Mouse (Mus musculus): ENCODE measurements around the gene Psma7. TPM values are rescaled to one million over a fixed set of nuclear protein-coding genes. Genes with fewer than 3 reads are reported as not detected.
A peak's percentile ranks its signal among the peaks of the same experiment; 100 is the strongest.

The Psma7 gene
- total and polyA plus RNA-seq, 3 experiments = 394 to 515 (median 458) TPM

GRCm38 (mm10) chr2:180050986-180051385, 8.8 kb upstream of the Psma7 start:
- TF ChIP-seq ZC3H11A (IDR thresholded peaks at IDR 0.05; ENCODE audit: low read depth, low read length) (peak; percentile 61), CTCF (IDR thresholded peaks at IDR 0.05 in 2 of 3, conservative IDR thresholded peaks at IDR 0.05 in 1 of 3; ENCODE audit: control insufficient read depth in 1 of 3, insufficient read depth in 1 of 3, low read depth in 2 of 3, low read length in 3 of 3, poor library complexity in 1 of 3, severe bottlenecking in 1 of 3) (peak; percentile 75 to 98 (median 94)), SMC3 (IDR thresholded peaks at IDR 0.05; ENCODE audit: low read depth, low read length) (peak; percentile 91), GATA1 (IDR thresholded peaks at IDR 0.05; ENCODE audit: low read depth, low read length) (no peak), MYB (IDR thresholded peaks at IDR 0.05; ENCODE audit: low read depth, low read length) (no peak), RAD21 (IDR thresholded peaks at IDR 0.05; ENCODE audit: low read depth, low read length) (peak; percentile 72)
- H3K27me3 ChIP-seq (ENCODE audit: control insufficient read depth in 1 of 2, insufficient read depth in 2 of 2, low read length in 2 of 2) = no peaks in the 10 kb centered on the region
- no peaks in the 10 kb centered on the region for H3K4me1 ChIP-seq (ENCODE audit: control insufficient read depth in 1 of 2, insufficient read depth in 2 of 2, low read length in 2 of 2)
- no peak overlapping the region for H3K4me3 ChIP-seq (ENCODE audit: control insufficient read depth in 1 of 2, insufficient read depth in 1 of 2, low read depth in 2 of 2, low read length in 2 of 2)
- DNase-seq (ENCODE audit: low read depth, low spot score) = peak; percentile 82
- no peaks in the 10 kb centered on the region; a peak in 1 of 4 replicates for H3K36me3 ChIP-seq (ENCODE audit: control insufficient read depth in 1 of 2, insufficient read depth in 2 of 2, low read length in 2 of 2)
- no peak overlapping the region for H3K9ac ChIP-seq (ENCODE audit: control insufficient read depth, low read depth, low read length, poor library complexity, severe bottlenecking)
- peaks cover 3% of the 10 kb centered on the region; the same call in 1 of the 2 replicates for H3K79me2 ChIP-seq (ENCODE audit: control insufficient read depth, insufficient read depth, low read length, poor library complexity)
- no peaks in the 10 kb centered on the region for H3K9me3 ChIP-seq (replicated peaks; ENCODE audit: insufficient read depth, low read length)
- H3K27ac ChIP-seq (ENCODE audit: control insufficient read depth, low read depth, low read length) = no peak overlapping the region

- Histone ChIP-seq H3K27ac (ENCODE audit: control insufficient read depth, low read depth, low read length) (no peak overlapping the region), H3K4me1 (ENCODE audit: control insufficient read depth in 1 of 2, insufficient read depth in 2 of 2, low read length in 2 of 2) (peaks cover 0 to 7% of the 10 kb centered on the region in 2 experiments; a peak in 1 of 4 replicates), H3K9ac (ENCODE audit: control insufficient read depth, low read depth, low read length, poor library complexity, severe bottlenecking) (no peak overlapping the region), H3K9me3 (replicated peaks; ENCODE audit: insufficient read depth, low read length) (no peaks in the 10 kb centered on the region), H3K27me3 (ENCODE audit: control insufficient read depth in 1 of 2, insufficient read depth in 2 of 2, low read length in 2 of 2) (no peaks in the 10 kb centered on the region), H3K36me3 (ENCODE audit: control insufficient read depth in 1 of 2, insufficient read depth in 2 of 2, low read length in 2 of 2) (peaks cover 0 to 4% of the 10 kb centered on the region in 2 experiments; a peak in 2 of 4 replicates), H3K4me3 (ENCODE audit: control insufficient read depth in 1 of 2, insufficient read depth in 1 of 2, low read depth in 2 of 2, low read length in 2 of 2) (no peak overlapping the region), H3K79me2 (ENCODE audit: control insufficient read depth, insufficient read depth, low read length, poor library complexity) (peaks cover 10% of the 10 kb centered on the region)
- no peak for DNase-seq (ENCODE audit: low read depth, low spot score)
- TF ChIP-seq CHD2 (IDR thresholded peaks at IDR 0.05; ENCODE audit: low read length) (no peak), SMC3 (IDR thresholded peaks at IDR 0.05; ENCODE audit: low read depth, low read length) (no peak), KAT2A (conservative IDR thresholded peaks at IDR 0.05; ENCODE audit: low read depth, low read length) (no peak), UBTF (IDR thresholded peaks at IDR 0.05; ENCODE audit: borderline replicate concordance, insufficient read depth, low read depth, low read length) (no peak), NRF1 (IDR thresholded peaks at IDR 0.05; ENCODE audit: insufficient read depth, low read depth, low read length, poor library complexity, severe bottlenecking) (no peak), MYC (IDR thresholded peaks at IDR 0.05; ENCODE audit: low read depth, low read length) (no peak), CTCF (IDR thresholded peaks at IDR 0.05 in 2 of 3, conservative IDR thresholded peaks at IDR 0.05 in 1 of 3; ENCODE audit: control insufficient read depth in 1 of 3, insufficient read depth in 1 of 3, low read depth in 2 of 3, low read length in 3 of 3, poor library complexity in 1 of 3, severe bottlenecking in 1 of 3) (no peak), RCOR1 (IDR thresholded peaks at IDR 0.05; ENCODE audit: low read depth, low read length) (no peak), ZMIZ1 (IDR thresholded peaks at IDR 0.05; ENCODE audit: low read depth, low read length) (no peak), MAFK (IDR thresholded peaks at IDR 0.05; ENCODE audit: borderline replicate concordance, low read depth, low read length) (no peak), USF2 (IDR thresholded peaks at IDR 0.05; ENCODE audit: borderline replicate concordance in 1 of 2, insufficient read depth in 1 of 2, low read depth in 1 of 2, low read length in 2 of 2) (no peak), ZKSCAN1 (IDR thresholded peaks at IDR 0.05; ENCODE audit: low read depth, low read length) (no peak), ZNF384 (IDR thresholded peaks at IDR 0.05; ENCODE audit: low read depth, low read length) (no peak), E2F4 (IDR thresholded peaks at IDR 0.05; ENCODE audit: borderline replicate concordance, low read depth, low read length) (no peak), BHLHE40 (IDR thresholded peaks at IDR 0.05; ENCODE audit: borderline replicate concordance, low read depth, low read length) (no peak), JUND (IDR thresholded peaks at IDR 0.05; ENCODE audit: low read depth, low read length) (no peak), ETS1 (IDR thresholded peaks at IDR 0.05; ENCODE audit: low read depth, low read length) (no peak)
These were observed 5.9 kb upstream of the Psma7 start for GRCm38 (mm10) chr2:180047980-180048635.
